Mouse (Mus musculus) heart, postnatal 14 days (tissue): ENCODE measurements around the gene Olfr456. TPM values are rescaled to one million over a fixed set of nuclear protein-coding genes. Genes with fewer than 3 reads are reported as not detected.
A peak's percentile ranks its signal among the peaks of the same experiment; 100 is the strongest.
"Not testable (repeated sequence)": the region's sequence is repeated elsewhere in the genome, so short reads cannot be mapped to it uniquely, and the experiment has no call there.

Source experiments
- DNase-seq, 2 experiments: peaks; one replicate each; pipeline ENCODE4 v3.0.0; 2021 to 2022
- intact Hi-C: fragments of 180-260 bp; cut with DNase I; formaldehyde crosslinking; loops from one replicate; pipeline ENCODE4 v1.15.1; 2025
- long read RNA-seq, 2 experiments: library from polyadenylated mRNA; stranded (forward); transcript quantifications; one replicate each; pipeline ENCODE4 v2.0.0; 2021
- total RNA-seq, 2 experiments: library from RNA; stranded (reverse); gene quantifications; 2 replicates each; pipeline ENCODE4 v1.2.3; 2021

The Olfr456 gene
- not detected for total RNA-seq
- long read RNA-seq, experiment 1: 0 reads
- long read RNA-seq, experiment 2: 0 reads

GRCm38 (mm10) chr6:42487114-42487513 lies at the start of gene Olfr456:
TSS of gene Olfr456 (minus strand) at chr6:42487214.
- DNase-seq: no peak
- intact Hi-C loops: no loop called here

GRCm38 (mm10) chr6:42513461-42513860 lies 26.4 kb upstream of the Olfr456 start:
- DNase-seq: no peak
- intact Hi-C loops: no loop called here

GRCm38 (mm10) chr6:42509311-42509710 lies 22.3 kb upstream of the Olfr456 start:
- no peak for DNase-seq
- intact Hi-C loops: no loop called here

- peak in 1 of 2 experiments; percentile 16 for DNase-seq
- intact Hi-C loops: no loop called here
These were observed 16.5 kb upstream of the Olfr456 start for GRCm38 (mm10) chr6:42503478-42503877.

- intact Hi-C loops: no loop called here
- no peak for DNase-seq
These were observed 2.7 kb upstream of the Olfr456 start for GRCm38 (mm10) chr6:42489731-42490130.

- intact Hi-C loops: no loop called here
- DNase-seq: no peak
These were observed 2.4 kb downstream of the Olfr456 start for GRCm38 (mm10) chr6:42484633-42485032.

GRCm38 (mm10) chr6:42476235-42476634 lies 10.8 kb downstream of the Olfr456 start, which contains the start of gene Olfr457:
TSS of gene Olfr457 (minus strand) at chr6:42476335.
- intact Hi-C loops: no loop called here
- no peak for DNase-seq

- intact Hi-C loops, DNase-seq: not testable (repeated sequence)
These were observed 15.7 kb downstream of the Olfr456 start for GRCm38 (mm10) chr6:42471298-42471697.

- intact Hi-C loops: no loop called here
- no peak for DNase-seq
These were observed 16.5 kb downstream of the Olfr456 start for GRCm38 (mm10) chr6:42470542-42470941.

GRCm38 (mm10) chr6:42465096-42465495 lies 21.9 kb downstream of the Olfr456 start, which contains the start of gene Olfr458:
TSS of gene Olfr458 (minus strand) at chr6:42465196.
- DNase-seq: no peak
- intact Hi-C loops: no loop called here

GRCm38 (mm10) chr6:42447381-42447780 lies 39.6 kb downstream of the Olfr456 start:
- no peak for DNase-seq
- intact Hi-C loops: no loop called here

- intact Hi-C loops: no loop called here
- no peak for DNase-seq
These were observed 42.5 kb downstream of the Olfr456 start for GRCm38 (mm10) chr6:42444491-42444890.

GRCm38 (mm10) chr6:42441395-42441794 lies 45.6 kb downstream of the Olfr456 start:
- intact Hi-C loops: no loop called here
- no peak for DNase-seq

Other genes starting within 250 kb of the Olfr456 start
- 10 to 100 TPM; 47.1 to 50.2 TPM for gene Gstk1, start 241.3 kb downstream of the Olfr456 start, total RNA-seq
- not detected for gene Tmem139, start 225.2 kb downstream of the Olfr456 start, total RNA-seq
- 10 to 100 TPM; 16.5 to 17.4 TPM for gene Casp2, start 222.2 kb downstream of the Olfr456 start, total RNA-seq
- gene Clcn1, start 200.5 kb downstream of the Olfr456 start, total RNA-seq: 1 to 10 TPM; 1.4 to 3.7 TPM
- 1 to 10 TPM; 1.1 to 1.2 TPM for gene Fam131b, start 162.6 kb downstream of the Olfr456 start, total RNA-seq
- 10 to 100 TPM; 78.9 to 88.6 TPM for gene Zyx, start 137.6 kb downstream of the Olfr456 start, total RNA-seq
- gene Epha1, start 113.9 kb downstream of the Olfr456 start, total RNA-seq: under 1 TPM; 0.51 to 0.67 TPM
- gene Tas2r143, start 87.0 kb downstream of the Olfr456 start, total RNA-seq: not detected
- gene Tas2r135, start 81.8 kb downstream of the Olfr456 start, total RNA-seq: under 1 TPM in 1 of 2 experiments, not detected in 1; 0.39 TPM
- not detected for gene Tas2r126, start 52.7 kb downstream of the Olfr456 start, total RNA-seq
- gene Olfr458, start 22.0 kb downstream of the Olfr456 start, total RNA-seq: not detected
- not detected for gene Olfr457, start 10.9 kb downstream of the Olfr456 start, total RNA-seq
- gene Olfr455, start 60.4 kb upstream of the Olfr456 start, total RNA-seq: not detected
- gene Tcaf3, start 110.5 kb upstream of the Olfr456 start, total RNA-seq: not detected
- 1 to 10 TPM; 4.4 to 4.5 TPM for gene Tcaf2, start 158.0 kb upstream of the Olfr456 start, total RNA-seq
- 10 to 100 TPM; 18.1 to 18.6 TPM for gene Tcaf1, start 222.9 kb upstream of the Olfr456 start, total RNA-seq